Mouse (Mus musculus) limb, embryonic 13.5 days (tissue): Measurements from ENCODE around the gene Ppard. TPM values are rescaled to one million over a fixed set of nuclear protein-coding genes. Genes with fewer than 3 reads are reported as not detected.

ENCODE experiments used
- ATAC-seq: fragments of 200-750 bp; cut with Nextera tagmentation; 2 replicates; pipeline ENCODE4 v1.8.0; 2017; ENCODE audit warnings: low read depth, moderate number of reproducible peaks, moderate TSS enrichment; ENCODE audit not compliant: low FRiP score
- H3K27ac ChIP-seq: fragments of 300-500 bp; sonication (generic); 2 replicates; pipeline ENCODE4 v1.5.1; 2015; ENCODE audit warnings: inconsistent platforms, mild to moderate bottlenecking, moderate library complexity
- H3K27me3 ChIP-seq: fragments of 300-500 bp; sonication (generic); 2 replicates; pipeline ENCODE4 v1.6.1; 2015; ENCODE audit warnings: mild to moderate bottlenecking, inconsistent platforms
- H3K36me3 ChIP-seq: fragments of 300-500 bp; sonication (generic); 2 replicates; pipeline ENCODE4 v1.6.1; 2015; ENCODE audit warnings: inconsistent platforms, mild to moderate bottlenecking, moderate library complexity
- H3K4me1 ChIP-seq: fragments of 300-500 bp; sonication (generic); 2 replicates; pipeline ENCODE4 v1.6.1; 2015; ENCODE audit warnings: inconsistent platforms
- H3K4me2 ChIP-seq: fragments of 300-500 bp; sonication (generic); replicated peaks from 2 replicates; pipeline ENCODE4 v1.6.1; 2015; ENCODE audit warnings: inconsistent platforms, mild to moderate bottlenecking, moderate library complexity
- H3K4me3 ChIP-seq: fragments of 300-500 bp; sonication (generic); 2 replicates; pipeline ENCODE4 v1.5.1; 2015; ENCODE audit warnings: moderate library complexity, mild to moderate bottlenecking, inconsistent platforms
- H3K9ac ChIP-seq: fragments of 300-500 bp; sonication (generic); 2 replicates; pipeline ENCODE4 v1.6.1; 2015; ENCODE audit warnings: mild to moderate bottlenecking, inconsistent platforms
- H3K9me3 ChIP-seq: fragments of 300-500 bp; sonication (generic); 2 replicates; pipeline ENCODE4 v1.6.1; 2016; ENCODE audit warnings: inconsistent platforms
- WGBS: fragments of 180-500 bp; shearing (Covaris S2); methylation state at CpG from one replicate; pipeline ENCODE4 v1.1.7; 2015; 5-methylcytosine and 5-hydroxymethylcytosine counted together
- polyA plus RNA-seq: library from polyadenylated mRNA; unstranded; fragments of >200 nt; fragmentation: Nextera tagmentation; extraction: Ambion mirVana; gene quantifications from 2 replicates; pipeline ENCODE4 v1.2.1, GENCODE M21; 2015

Ppard gene
- polyA plus RNA-seq, 1 experiment from 2014 or later, result 3.0 TPM

- ATAC-seq, result no peak
- Histone ChIP-seq H3K36me3 (peaks cover 32% of the 10 kb centered on the region), H3K9ac (no peak overlapping the region; the same call in 1 of the 2 replicates), H3K9me3 (no peaks in the 10 kb centered on the region), H3K4me3 (no peak overlapping the region), H3K4me2 (no peak overlapping the region), H3K4me1 (peaks cover 67% of the 10 kb centered on the region), H3K27me3 (no peaks in the 10 kb centered on the region), H3K27ac (peak overlapping the region; percentile 55; the same call in 1 of the 2 replicates)
- WGBS, result 78% methylated on average over 11 of the region's 11 CpGs
Measured at GRCm38 (mm10) chr17:28246640-28247039, 14.1 kb downstream of the Ppard start.

GRCm38 (mm10) chr17:28247613-28248012 is 15.1 kb downstream of the Ppard start:
- WGBS, result 18% methylated on average over 6 of the region's 6 CpGs
- no peaks in the 10 kb centered on the region for H3K9me3 ChIP-seq
- peak overlapping the region; percentile 55 for H3K27ac ChIP-seq
- H3K4me1 ChIP-seq, result peaks cover 69% of the 10 kb centered on the region
- peaks cover 33% of the 10 kb centered on the region for H3K36me3 ChIP-seq
- ATAC-seq, result 0 out of 2 replicates have a peak, but pooled peaks have one; percentile 38
- H3K4me3 ChIP-seq, result no peak overlapping the region
- no peaks in the 10 kb centered on the region for H3K27me3 ChIP-seq
- H3K4me2 ChIP-seq, result no peak overlapping the region
- peak overlapping the region; percentile 1; the same call in 1 of the 2 replicates for H3K9ac ChIP-seq

GRCm38 (mm10) chr17:28249062-28249461 is 16.6 kb downstream of the Ppard start:
- H3K27me3 ChIP-seq, result no peaks in the 10 kb centered on the region
- H3K9me3 ChIP-seq, result no peaks in the 10 kb centered on the region
- H3K9ac ChIP-seq, result no peak overlapping the region
- peaks cover 69% of the 10 kb centered on the region for H3K4me1 ChIP-seq
- H3K4me2 ChIP-seq, result no peak overlapping the region
- peak overlapping the region; percentile 22; the same call in 1 of the 2 replicates for H3K27ac ChIP-seq
- peaks cover 24% of the 10 kb centered on the region for H3K36me3 ChIP-seq
- no peak for ATAC-seq
- 67% methylated on average over 12 of the region's 12 CpGs for WGBS
- H3K4me3 ChIP-seq, result no peak overlapping the region

- H3K4me1 ChIP-seq, result peaks cover 66% of the 10 kb centered on the region
- 85% methylated on average over 12 of the region's 12 CpGs for WGBS
- no peak overlapping the region for H3K4me3 ChIP-seq
- H3K27me3 ChIP-seq, result no peaks in the 10 kb centered on the region
- H3K36me3 ChIP-seq, result peaks cover 24% of the 10 kb centered on the region
- H3K9me3 ChIP-seq, result no peaks in the 10 kb centered on the region
- H3K4me2 ChIP-seq, result no peak overlapping the region
- no peak overlapping the region for H3K27ac ChIP-seq
- no peak overlapping the region; the same call in 1 of the 2 replicates for H3K9ac ChIP-seq
- no peak for ATAC-seq
Measured at GRCm38 (mm10) chr17:28251579-28252280, 19.2 kb downstream of the Ppard start.

- no peak for ATAC-seq
- Histone ChIP-seq H3K27me3 (no peaks in the 10 kb centered on the region), H3K9ac (no peak overlapping the region), H3K4me1 (peaks cover 66% of the 10 kb centered on the region), H3K36me3 (peaks cover 24% of the 10 kb centered on the region), H3K27ac (no peak overlapping the region), H3K9me3 (no peaks in the 10 kb centered on the region), H3K4me3 (no peak overlapping the region), H3K4me2 (no peak overlapping the region)
- 71% methylated on average over 5 of the region's 5 CpGs for WGBS
Measured at GRCm38 (mm10) chr17:28252281-28252648, 19.8 kb downstream of the Ppard start.

GRCm38 (mm10) chr17:28253216-28253615 is 20.7 kb downstream of the Ppard start:
- Histone ChIP-seq H3K9ac (no peak overlapping the region), H3K27me3 (no peaks in the 10 kb centered on the region), H3K4me2 (no peak overlapping the region), H3K4me1 (peaks cover 65% of the 10 kb centered on the region), H3K4me3 (no peak overlapping the region), H3K36me3 (peaks cover 24% of the 10 kb centered on the region), H3K27ac (no peak overlapping the region), H3K9me3 (no peaks in the 10 kb centered on the region)
- ATAC-seq, result no peak
- WGBS, result 72% methylated on average over 7 of the region's 7 CpGs

- H3K9ac ChIP-seq, result no peak overlapping the region
- peaks cover 50% of the 10 kb centered on the region for H3K4me1 ChIP-seq
- peaks cover 39% of the 10 kb centered on the region for H3K36me3 ChIP-seq
- H3K27me3 ChIP-seq, result no peaks in the 10 kb centered on the region
- no peaks in the 10 kb centered on the region for H3K9me3 ChIP-seq
- H3K27ac ChIP-seq, result no peak overlapping the region
- 52% methylated on average over 4 of the region's 4 CpGs for WGBS
- no peak overlapping the region for H3K4me2 ChIP-seq
- H3K4me3 ChIP-seq, result no peak overlapping the region
- no peak for ATAC-seq
Measured at GRCm38 (mm10) chr17:28254804-28255203, 22.3 kb downstream of the Ppard start.

GRCm38 (mm10) chr17:28255651-28256050 is 23.2 kb downstream of the Ppard start:
- Histone ChIP-seq H3K4me2 (no peak overlapping the region), H3K4me1 (peaks cover 50% of the 10 kb centered on the region), H3K36me3 (peaks cover 36% of the 10 kb centered on the region)

GRCm38 (mm10) chr17:28256651-28257328 is 24.3 kb downstream of the Ppard start:
- H3K27ac ChIP-seq, result peak overlapping the region; percentile 80
- no peaks in the 10 kb centered on the region for H3K27me3 ChIP-seq
- peaks cover 44% of the 10 kb centered on the region for H3K4me1 ChIP-seq
- peak; percentile 68; the same call in 1 of the 2 replicates for ATAC-seq
- H3K9ac ChIP-seq, result peak overlapping the region; percentile 21
- WGBS, result 38% methylated on average over 13 of the region's 13 CpGs
- peak overlapping the region; percentile 33 for H3K4me2 ChIP-seq
- H3K9me3 ChIP-seq, result no peaks in the 10 kb centered on the region
- peaks cover 28% of the 10 kb centered on the region for H3K36me3 ChIP-seq
- no peak overlapping the region for H3K4me3 ChIP-seq

More at GRCm38 (mm10) chr17:28255651-28256050, 23.2 kb downstream of the Ppard start:
- WGBS, result 19% methylated on average over 5 of the region's 5 CpGs
- ATAC-seq, result no peak
- no peaks in the 10 kb centered on the region for H3K27me3 ChIP-seq
- peak overlapping the region; percentile 80 for H3K27ac ChIP-seq
- no peak overlapping the region for H3K4me3 ChIP-seq
- H3K9ac ChIP-seq, result peak overlapping the region; percentile 9; the same call in 1 of the 2 replicates
- H3K9me3 ChIP-seq, result no peaks in the 10 kb centered on the region

GRCm38 (mm10) chr17:28258325-28258724 is 25.8 kb downstream of the Ppard start:
- no peak overlapping the region for H3K4me2 ChIP-seq
- peaks cover 21% of the 10 kb centered on the region for H3K36me3 ChIP-seq
- H3K27ac ChIP-seq, result no peak overlapping the region; the same call in 1 of the 2 replicates
- H3K27me3 ChIP-seq, result no peaks in the 10 kb centered on the region
- H3K9ac ChIP-seq, result no peak overlapping the region
- WGBS, result 88% methylated on average over 9 of the region's 9 CpGs
- H3K9me3 ChIP-seq, result no peaks in the 10 kb centered on the region
- ATAC-seq, result no peak
- H3K4me3 ChIP-seq, result no peak overlapping the region
- peaks cover 37% of the 10 kb centered on the region for H3K4me1 ChIP-seq

- no peaks in the 10 kb centered on the region for H3K9me3 ChIP-seq
- 83% methylated on average over 16 of the region's 16 CpGs for WGBS
- no peak overlapping the region for H3K27ac ChIP-seq
- no peaks in the 10 kb centered on the region for H3K27me3 ChIP-seq
- peaks cover 46% of the 10 kb centered on the region for H3K4me1 ChIP-seq
- no peak overlapping the region for H3K4me2 ChIP-seq
- no peak overlapping the region for H3K4me3 ChIP-seq
- no peak for ATAC-seq
- no peak overlapping the region for H3K9ac ChIP-seq
- peaks cover 19% of the 10 kb centered on the region for H3K36me3 ChIP-seq
Measured at GRCm38 (mm10) chr17:28259890-28260542, 27.5 kb downstream of the Ppard start.

- Histone ChIP-seq H3K9ac (no peak overlapping the region), H3K4me1 (peaks cover 45% of the 10 kb centered on the region), H3K36me3 (peaks cover 19% of the 10 kb centered on the region), H3K9me3 (no peaks in the 10 kb centered on the region), H3K4me3 (no peak overlapping the region), H3K4me2 (no peak overlapping the region), H3K27me3 (no peaks in the 10 kb centered on the region), H3K27ac (no peak overlapping the region)
- WGBS, result 86% methylated on average over 9 of the region's 9 CpGs
- no peak for ATAC-seq
Measured at GRCm38 (mm10) chr17:28260543-28260909, 28.0 kb downstream of the Ppard start.
